Mouse (Mus musculus) cerebellum, adult 2 months (tissue): ENCODE measurements at regions not wholly inside any gene's neighbourhood (a gene's known extent, or its start where the extent isn't known, plus 50 kb on each side); places are given as distances from the start of the nearest gene placed in this dataset.

Source experiments
- CTCF ChIP-seq: fragments of 200-500 bp; IDR thresholded peaks from 2 replicates; pipeline ENCODE4 v1.5.1; 2011; ENCODE audit warnings: low read depth, mild to moderate bottlenecking, control low read depth, low read length, moderate library complexity, borderline replicate concordance; ENCODE audit not compliant: insufficient read depth
- POLR2A ChIP-seq: fragments of 200-500 bp; IDR thresholded peaks from 2 replicates; pipeline ENCODE4 v1.6.1; 2011; ENCODE audit warnings: low read length, control low read depth, borderline replicate concordance; ENCODE audit not compliant: insufficient read depth

DNA sequence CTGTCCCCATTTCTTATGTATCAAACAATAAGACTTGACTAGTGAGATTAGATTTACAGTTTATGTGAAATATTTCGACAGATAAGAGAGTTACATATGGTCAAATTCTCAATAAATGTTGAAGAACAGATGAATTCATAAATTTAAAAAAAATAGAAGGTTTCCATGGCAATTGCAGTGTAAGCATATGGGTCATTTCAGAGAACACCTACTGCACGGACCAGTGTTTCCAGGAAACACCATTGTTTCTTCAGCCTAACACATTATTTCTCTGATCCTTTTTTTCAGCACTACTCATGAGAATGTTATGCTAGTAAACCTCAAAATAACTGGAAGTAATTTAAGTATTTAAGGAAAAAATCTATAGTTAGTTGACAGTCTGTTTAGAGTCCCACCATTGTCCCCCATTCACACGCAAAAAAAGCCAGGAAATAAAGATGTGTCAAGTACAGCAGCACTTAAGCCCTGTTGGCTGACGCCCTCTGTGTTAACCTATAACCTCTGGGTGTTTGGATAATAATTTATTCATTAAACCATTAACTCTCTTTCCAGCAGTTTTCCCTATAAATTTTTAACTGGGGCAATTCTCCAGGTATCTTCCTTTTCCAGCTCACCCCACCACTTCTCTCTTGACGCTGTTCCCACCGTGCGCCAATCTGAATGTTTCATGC lies 1160.9 kb upstream of the Adgrl2 start:
- TF ChIP-seq CTCF (no peak), POLR2A (no peak)
